Mouse (Mus musculus) activated CD4-positive, CD25-positive, alpha-beta regulatory T cell, adult 9 weeks (primary cell): Measurements from ENCODE around the gene Olfr487. TPM values are rescaled to one million over a fixed set of nuclear protein-coding genes. Genes with fewer than 3 reads are reported as not detected.

Experiments
- polyA plus RNA-seq: library from polyadenylated mRNA; unstranded; fragments of 100-300 nt; shearing (Covaris generic); gene quantifications from one replicate; pipeline ENCODE4 v1.2.1, GENCODE M21; 2017

Gene Olfr487
- not detected for polyA plus RNA-seq

DNA sequence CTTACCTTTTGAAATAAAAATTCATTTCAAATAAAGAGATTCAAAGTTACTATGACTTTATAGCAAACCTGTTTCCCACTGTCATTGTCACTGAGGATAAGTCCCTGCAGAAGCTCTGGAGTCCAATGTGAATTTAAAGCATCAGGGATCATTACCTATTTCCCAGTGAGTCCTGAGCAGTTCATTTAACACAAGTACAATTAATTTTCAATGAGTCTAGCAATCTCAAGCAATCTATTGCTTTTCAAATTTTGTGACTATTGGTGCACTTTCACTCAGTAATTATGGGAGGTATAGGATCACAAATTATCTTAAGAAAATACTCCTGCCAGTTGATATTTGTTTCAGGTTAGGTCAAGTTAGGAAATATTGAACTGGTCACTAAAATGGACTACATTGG lies at the start of gene Olfr487:
Gene Olfr487 (minus strand): TSS at position 101 of the 400 bp plus-strand sequence.

GRCm38 (mm10) chr7:108258247-108258646 lies 43.8 kb upstream of the Olfr487 start, which contains the start of gene Olfr488:
TSS of gene Olfr488 (minus strand) at chr7:108258347.

GRCm38 (mm10) chr7:108172642-108173041 lies 41.8 kb downstream of the Olfr487 start, which contains the start of gene Olfr486:
TSS of gene Olfr486 (minus strand) at chr7:108172742.

DNA sequence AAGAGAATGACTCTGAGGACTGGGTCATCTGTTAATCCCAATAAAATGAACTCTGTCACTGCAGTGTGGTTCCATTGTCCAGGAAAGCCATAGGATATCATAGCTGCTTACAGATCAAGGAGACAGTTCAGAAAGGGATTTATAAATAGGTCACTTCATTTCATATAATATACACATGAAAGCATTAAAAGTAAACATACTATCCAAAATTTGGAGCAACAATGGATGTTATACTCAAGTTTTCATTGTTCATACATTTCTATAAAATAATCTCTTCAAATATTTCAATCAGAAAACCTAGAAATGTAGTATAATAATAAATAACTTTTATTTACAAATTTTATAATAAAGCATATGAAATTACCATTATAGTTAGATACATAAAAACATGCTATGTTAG lies 54.7 kb downstream of the Olfr487 start, which contains the start of gene Olfr485:
Gene Olfr485 (minus strand): TSS at position 101 of the 400 bp plus-strand sequence.

Other genes with a start within 250 kb of the Olfr487 start
- not detected for gene Olfr476, start 249.8 kb downstream of the Olfr487 start, polyA plus RNA-seq
- gene Olfr477, start 227.9 kb downstream of the Olfr487 start, polyA plus RNA-seq = not detected
- gene Olfr478, start 180.6 kb downstream of the Olfr487 start, polyA plus RNA-seq = not detected
- not detected for gene Olfr479, start 163.9 kb downstream of the Olfr487 start, polyA plus RNA-seq
- gene Olfr480, start 147.3 kb downstream of the Olfr487 start, polyA plus RNA-seq = not detected
- gene Olfr481, start 134.8 kb downstream of the Olfr487 start, polyA plus RNA-seq = not detected
- gene Olfr482, start 117.0 kb downstream of the Olfr487 start, polyA plus RNA-seq = not detected
- gene Olfr483, start 113.8 kb downstream of the Olfr487 start, polyA plus RNA-seq = not detected
- not detected for gene Olfr484, start 87.2 kb downstream of the Olfr487 start, polyA plus RNA-seq
- not detected for gene Olfr485, start 54.8 kb downstream of the Olfr487 start, polyA plus RNA-seq
- gene Olfr486, start 41.9 kb downstream of the Olfr487 start, polyA plus RNA-seq = not detected
- not detected for gene Olfr488, start 43.7 kb upstream of the Olfr487 start, polyA plus RNA-seq
- not detected for gene Olfr490, start 74.3 kb upstream of the Olfr487 start, polyA plus RNA-seq
- gene Olfr491, start 98.8 kb upstream of the Olfr487 start, polyA plus RNA-seq = not detected
- gene Olfr492, start 109.0 kb upstream of the Olfr487 start, polyA plus RNA-seq = not detected
- not detected for gene Olfr493, start 132.3 kb upstream of the Olfr487 start, polyA plus RNA-seq
- gene Olfr494, start 150.7 kb upstream of the Olfr487 start, polyA plus RNA-seq = not detected
- not detected for gene Olfr495, start 178.5 kb upstream of the Olfr487 start, polyA plus RNA-seq
- gene Olfr497, start 205.8 kb upstream of the Olfr487 start, polyA plus RNA-seq = not detected